Mouse (Mus musculus) intestine, embryonic 16.5 days (tissue): Measurements from ENCODE around the gene Gm49661. TPM values are rescaled to one million over a fixed set of nuclear protein-coding genes. Genes with fewer than 3 reads are reported as not detected.

Experiments
- ATAC-seq: fragments of 200-750 bp; cut with Nextera tagmentation; 2 replicates; pipeline ENCODE4 v1.8.0; 2017; ENCODE audit warnings: moderate TSS enrichment, moderate library complexity
- H3K27ac ChIP-seq: fragments of 300-500 bp; sonication (generic); 2 replicates; pipeline ENCODE4 v1.5.1; 2014; ENCODE audit warnings: mild to moderate bottlenecking, low read length
- H3K27me3 ChIP-seq: fragments of 300-500 bp; sonication (generic); replicated peaks from 2 replicates; pipeline ENCODE4 v1.6.1; 2014; ENCODE audit warnings: low read length, control low read depth, mixed read lengths; ENCODE audit not compliant: control insufficient read depth, insufficient read depth
- H3K36me3 ChIP-seq: fragments of 300-500 bp; sonication (generic); 2 replicates; pipeline ENCODE4 v1.6.1; 2014; ENCODE audit warnings: low read length, control low read depth; ENCODE audit not compliant: control insufficient read depth, insufficient read depth
- H3K4me1 ChIP-seq: fragments of 300-500 bp; sonication (generic); 2 replicates; pipeline ENCODE4 v1.6.1; 2014; ENCODE audit warnings: low read length, control low read depth, mixed read lengths; ENCODE audit not compliant: control insufficient read depth, insufficient read depth
- H3K4me2 ChIP-seq: fragments of 300-500 bp; sonication (generic); 2 replicates; pipeline ENCODE4 v1.6.1; 2014; ENCODE audit warnings: low read depth, low read length, control low read depth
- H3K4me3 ChIP-seq: fragments of 300-500 bp; sonication (generic); 2 replicates; pipeline ENCODE4 v1.5.1; 2014; ENCODE audit warnings: mild to moderate bottlenecking, low read length
- H3K9ac ChIP-seq: fragments of 300-500 bp; sonication (generic); 2 replicates; pipeline ENCODE4 v1.6.1; 2014; ENCODE audit warnings: low read depth, low read length
- H3K9me3 ChIP-seq: fragments of 300-500 bp; sonication (generic); 2 replicates; pipeline ENCODE4 v1.6.1; 2016; ENCODE audit warnings: low read length, control low read depth; ENCODE audit not compliant: control insufficient read depth
- WGBS: fragments of 180-500 bp; shearing (Covaris S2); extraction: QIAGEN DNeasy Blood & Tissue Kit; methylation state at CpG from one replicate; pipeline ENCODE4 v1.1.7; 2014; 5-methylcytosine and 5-hydroxymethylcytosine counted together
- polyA plus RNA-seq: library from polyadenylated mRNA; unstranded; fragments of >200 nt; fragmentation: Nextera tagmentation; extraction: Ambion mirVana; gene quantifications from 2 replicates; pipeline ENCODE4 v1.2.1, GENCODE M21; 2015

Gene Gm49661
- polyA plus RNA-seq, 1 experiment from 2014 or later, result not detected

DNA sequence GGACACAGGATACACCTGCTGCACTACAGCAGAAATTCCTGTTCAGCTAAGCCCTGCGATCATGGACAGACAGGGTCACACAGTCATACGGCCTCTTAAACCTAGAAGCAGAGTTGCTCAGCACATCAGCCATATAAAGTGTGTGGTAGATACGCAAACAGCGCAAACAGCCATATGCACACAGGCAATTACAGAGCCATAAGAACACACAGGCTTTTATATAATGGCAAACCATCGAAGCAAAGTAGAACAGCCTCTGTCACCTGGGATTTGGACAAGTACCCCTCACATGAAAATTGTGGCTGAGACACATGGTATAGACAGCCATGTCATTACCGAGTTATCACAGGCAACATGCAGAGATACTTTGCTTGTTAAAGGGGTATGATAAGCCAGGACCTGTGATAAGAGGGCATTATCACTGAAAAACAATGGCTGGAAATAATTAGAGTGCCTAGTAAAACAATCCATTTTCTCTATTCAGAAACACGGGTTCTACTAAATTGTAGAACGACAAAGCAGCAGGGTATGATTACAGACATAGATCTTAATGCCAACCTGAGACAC lies 17.2 kb upstream of the Gm49661 start:
- H3K4me3 ChIP-seq, result peak overlapping the region; percentile 56
- no peaks in the 10 kb centered on the region for H3K9me3 ChIP-seq
- H3K4me1 ChIP-seq, result peaks cover 52% of the 10 kb centered on the region
- peak overlapping the region; percentile 76 for H3K9ac ChIP-seq
- 28% methylated on average over 8 of the region's 8 CpGs for WGBS
- no peaks in the 10 kb centered on the region for H3K36me3 ChIP-seq
- H3K27me3 ChIP-seq, result 0 out of 2 replicates have a peak, but pooled peaks cover 2% of the 10 kb centered on the region
- H3K4me2 ChIP-seq, result peak overlapping the region; percentile 99
- ATAC-seq, result no peak
- peak overlapping the region; percentile 95 for H3K27ac ChIP-seq

DNA sequence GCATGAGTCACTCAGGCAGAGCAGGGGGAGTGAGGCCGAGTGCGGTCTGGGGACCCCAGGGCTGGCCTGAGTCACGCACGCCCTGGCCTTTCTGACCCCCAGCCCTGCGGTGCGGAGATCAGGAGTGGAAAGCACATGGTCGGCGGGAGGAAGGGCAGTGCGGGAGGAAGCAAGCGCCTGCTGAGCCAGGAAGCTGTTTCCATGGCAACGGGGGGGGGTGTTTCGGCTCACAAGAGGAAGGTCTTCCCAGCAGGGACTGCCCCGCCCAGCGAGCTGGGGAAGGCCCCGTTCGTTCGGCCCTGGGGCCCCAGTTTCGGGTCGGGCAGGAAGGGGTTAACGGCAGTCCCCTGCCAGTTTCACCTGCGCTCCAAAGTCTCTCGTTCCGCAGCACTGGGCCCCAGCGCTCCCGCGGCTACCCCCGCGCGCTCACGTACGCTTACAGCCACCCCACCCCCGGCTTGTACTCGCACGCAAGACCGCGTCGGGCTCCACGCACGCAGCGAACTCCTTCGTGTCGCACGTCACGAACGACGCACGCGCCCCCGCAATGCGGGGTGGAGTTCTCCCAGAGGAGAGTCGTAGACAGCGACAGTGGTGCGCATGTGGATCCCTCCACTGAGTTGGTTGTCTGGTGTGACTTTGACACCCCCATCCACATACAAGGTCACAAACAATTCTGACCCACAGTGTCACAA lies 16.6 kb upstream of the Gm49661 start:
- no peaks in the 10 kb centered on the region for H3K36me3 ChIP-seq
- H3K27me3 ChIP-seq, result 0 out of 2 replicates have a peak, but pooled peaks cover 2% of the 10 kb centered on the region
- peak overlapping the region; percentile 95 for H3K27ac ChIP-seq
- H3K4me1 ChIP-seq, result peaks cover 52% of the 10 kb centered on the region
- WGBS, result under 1% methylated on average over 53 of the region's 53 CpGs
- H3K9me3 ChIP-seq, result no peaks in the 10 kb centered on the region
- ATAC-seq, result peak; percentile 45
- peak overlapping the region; percentile 56 for H3K4me3 ChIP-seq
- peak overlapping the region; percentile 76 for H3K9ac ChIP-seq
- H3K4me2 ChIP-seq, result peak overlapping the region; percentile 99

- peak overlapping the region; percentile 99 for H3K4me2 ChIP-seq
- peaks cover 57% of the 10 kb centered on the region for H3K4me1 ChIP-seq
- under 1% methylated on average over 23 of the region's 23 CpGs for WGBS
- H3K4me3 ChIP-seq, result peak overlapping the region; percentile 56
- H3K27me3 ChIP-seq, result 0 out of 2 replicates have a peak, but pooled peaks cover 2% of the 10 kb centered on the region
- no peaks in the 10 kb centered on the region for H3K36me3 ChIP-seq
- ATAC-seq, result no peak; the same call in 1 of the 2 replicates
- H3K9me3 ChIP-seq, result no peaks in the 10 kb centered on the region
- H3K27ac ChIP-seq, result peak overlapping the region; percentile 95
- peak overlapping the region; percentile 76 for H3K9ac ChIP-seq
These were observed 15.9 kb upstream of the Gm49661 start for GRCm38 (mm10) chr8:84985049-84985683.

DNA sequence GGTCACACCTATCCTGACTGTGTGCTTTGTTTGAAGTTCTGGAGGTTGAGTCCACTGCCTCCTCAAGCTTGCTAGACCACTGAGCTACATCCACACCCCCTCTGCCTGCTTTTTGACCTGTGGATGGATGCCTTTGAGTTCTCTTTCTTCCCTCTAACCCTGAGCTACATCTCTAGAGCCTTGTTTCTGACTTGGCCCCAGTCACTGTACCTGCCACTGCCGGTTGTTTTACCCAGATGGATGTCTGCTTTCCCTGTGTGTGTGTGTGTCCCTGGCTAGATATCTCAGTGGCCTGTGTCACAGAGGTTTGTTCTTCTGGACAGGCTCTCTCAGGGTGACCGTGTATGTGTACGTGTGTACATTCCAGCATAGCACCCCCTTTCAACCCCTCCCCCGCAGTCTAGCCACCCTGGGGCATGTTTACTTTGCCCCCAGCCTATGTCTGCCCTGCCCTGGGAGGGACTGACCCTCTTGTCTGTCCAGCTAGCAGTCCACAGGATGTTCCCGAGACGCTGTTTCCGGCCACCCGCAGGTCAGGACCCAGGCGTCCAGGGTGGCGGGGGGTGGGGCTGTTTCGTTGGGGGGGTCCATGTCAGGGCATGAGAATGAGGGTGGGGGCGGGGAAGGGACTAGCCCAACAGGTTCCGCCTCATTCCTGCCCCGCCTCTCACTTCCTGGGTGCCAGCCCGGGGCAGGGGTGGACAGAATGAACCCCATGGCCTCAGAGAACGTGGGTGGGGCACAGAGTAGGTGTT lies 15.2 kb upstream of the Gm49661 start:
- Histone ChIP-seq H3K36me3 (no peaks in the 10 kb centered on the region), H3K4me1 (peaks cover 62% of the 10 kb centered on the region), H3K4me2 (peak overlapping the region; percentile 99), H3K27ac (peak overlapping the region; percentile 95), H3K9ac (peak overlapping the region; percentile 76), H3K27me3 (0 out of 2 replicates have a peak, but pooled peaks cover 2% of the 10 kb centered on the region), H3K9me3 (no peaks in the 10 kb centered on the region), H3K4me3 (peak overlapping the region; percentile 56)
- 8% methylated on average over 16 of the region's 16 CpGs for WGBS
- ATAC-seq, result peak; percentile 4; the same call in 1 of the 2 replicates

- H3K27me3 ChIP-seq, result 0 out of 2 replicates have a peak, but pooled peaks cover 2% of the 10 kb centered on the region
- WGBS, result 67% methylated on average over 3 of the region's 3 CpGs
- H3K9me3 ChIP-seq, result no peaks in the 10 kb centered on the region
- H3K4me1 ChIP-seq, result peaks cover 60% of the 10 kb centered on the region
- H3K36me3 ChIP-seq, result no peaks in the 10 kb centered on the region
- H3K4me2 ChIP-seq, result no peak overlapping the region
- no peak overlapping the region for H3K4me3 ChIP-seq
- peak overlapping the region; percentile 44 for H3K9ac ChIP-seq
- H3K27ac ChIP-seq, result peak overlapping the region; percentile 98
- no peak for ATAC-seq
These were observed 13.3 kb upstream of the Gm49661 start for GRCm38 (mm10) chr8:84982499-84983011.

- 77% methylated on average over 15 of the region's 15 CpGs for WGBS
- no peak for ATAC-seq
- peak overlapping the region; percentile 98 for H3K27ac ChIP-seq
- no peak overlapping the region for H3K4me2 ChIP-seq
- peak overlapping the region; percentile 44 for H3K9ac ChIP-seq
- 0 out of 2 replicates have a peak, but pooled peaks cover 2% of the 10 kb centered on the region for H3K27me3 ChIP-seq
- peaks cover 61% of the 10 kb centered on the region for H3K4me1 ChIP-seq
- H3K9me3 ChIP-seq, result no peaks in the 10 kb centered on the region
- H3K36me3 ChIP-seq, result no peaks in the 10 kb centered on the region
- no peak overlapping the region for H3K4me3 ChIP-seq
These were observed 12.6 kb upstream of the Gm49661 start for GRCm38 (mm10) chr8:84981644-84982498.

DNA sequence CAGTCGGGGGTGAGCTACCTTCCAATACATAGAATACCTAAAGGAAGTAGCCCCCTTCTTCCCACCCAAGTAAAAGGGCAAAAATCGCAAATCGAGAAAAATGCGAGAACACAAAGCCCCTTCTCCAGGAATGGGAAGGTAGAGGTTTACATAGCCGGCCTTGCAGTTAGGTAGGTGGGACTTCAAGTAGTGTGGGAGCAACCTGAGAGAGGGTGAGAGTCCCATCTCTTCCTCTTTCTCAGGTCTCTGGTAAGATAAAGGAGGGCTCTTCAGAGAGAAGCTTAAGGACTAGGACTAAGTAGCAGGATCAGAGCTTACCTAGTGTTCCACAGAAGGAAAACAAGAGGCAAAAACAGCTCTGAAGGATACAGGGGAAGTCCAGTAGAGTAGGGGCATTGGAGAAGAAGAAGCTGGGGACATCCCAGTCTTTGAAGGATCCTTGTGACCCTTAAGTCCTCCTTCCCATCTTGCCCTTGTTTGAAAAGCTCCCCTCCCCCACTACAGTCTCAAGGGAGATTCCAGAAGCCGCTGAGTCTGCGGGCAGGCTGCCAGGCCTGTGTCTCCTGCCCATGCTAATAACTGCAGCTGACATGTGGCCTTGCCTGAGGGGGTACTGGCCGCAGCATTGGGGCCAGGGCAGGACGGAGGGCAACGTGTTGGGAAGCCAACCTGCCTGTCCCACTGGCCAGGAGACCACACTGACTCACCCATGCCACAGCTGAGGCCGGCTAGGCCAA lies 11.6 kb upstream of the Gm49661 start:
- no peak for ATAC-seq
- Histone ChIP-seq H3K4me1 (peaks cover 66% of the 10 kb centered on the region), H3K9me3 (no peaks in the 10 kb centered on the region), H3K36me3 (no peaks in the 10 kb centered on the region), H3K27me3 (no peaks in the 10 kb centered on the region), H3K27ac (peak overlapping the region; percentile 98), H3K4me2 (peak overlapping the region; percentile 97; the same call in 1 of the 2 replicates), H3K9ac (peak overlapping the region; percentile 87), H3K4me3 (peak overlapping the region; percentile 76)
- 23% methylated on average over 11 of the region's 11 CpGs for WGBS
